8 mouse cellular contexts compared by ENCODE assay signal in the genomic region with DNA sequence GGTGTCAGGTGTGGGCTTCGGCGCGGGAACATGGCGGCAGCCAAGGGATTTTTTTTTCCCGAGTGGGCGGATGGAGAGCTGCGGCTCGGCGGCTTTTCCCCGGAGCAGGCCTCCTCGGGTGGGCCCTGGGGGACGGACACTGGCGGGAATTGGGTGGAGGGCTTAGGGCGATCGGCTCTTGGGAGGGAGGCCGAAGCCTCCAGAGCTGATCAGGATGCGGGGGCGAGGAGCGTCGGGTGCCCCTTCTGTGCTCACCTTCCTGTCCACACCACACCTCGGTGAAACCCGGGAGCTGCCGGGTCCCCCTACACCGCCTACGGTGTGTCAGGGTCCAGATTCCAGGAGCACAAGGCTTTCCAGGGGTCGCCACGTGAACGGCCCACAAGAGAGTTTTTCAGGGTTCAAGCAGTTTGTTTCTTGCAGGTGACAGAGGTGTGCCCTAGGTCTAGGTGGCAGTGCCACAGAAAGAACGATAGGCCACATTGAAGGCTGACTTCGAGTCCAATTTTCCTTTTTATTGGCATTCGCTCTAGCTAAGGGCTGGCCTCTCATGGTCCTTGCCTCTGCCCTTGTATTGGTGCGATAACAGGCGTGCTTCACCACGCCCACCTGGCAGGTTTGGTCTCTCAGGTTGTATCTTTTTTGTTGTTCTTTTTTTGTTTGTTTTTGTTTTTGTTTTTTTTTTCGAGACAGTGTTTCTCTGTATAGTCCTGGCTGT. TPM values are rescaled to one million over a fixed set of nuclear protein-coding genes. Genes with fewer than 3 reads are reported as not detected.
A peak's percentile ranks its signal among the peaks of the same experiment; 100 is the strongest.
DNase-seq lines count a peak whose midpoint lies in the region; ATAC-seq and TF ChIP-seq lines count a peak whose summit lies in the region.

No protein-coding gene starts in this region.

- no peaks in the 10 kb centered on the region for H3K4me1 ChIP-seq in limb, embryonic 11.5 days (ENCODE audit: control insufficient read depth, insufficient read depth, low read length)

- H3K27ac ChIP-seq in limb, embryonic 11.5 days (replicated peaks; ENCODE audit: low read depth, low read length), result no peak overlapping the region; the same call in 1 of the 2 replicates

- H3K36me3 ChIP-seq in limb, embryonic 11.5 days (ENCODE audit: control insufficient read depth, insufficient read depth, low read length), result no peaks in the 10 kb centered on the region
- H3K36me3 ChIP-seq in myocyte (ENCODE audit: control insufficient read depth, insufficient read depth), result no peaks in the 10 kb centered on the region

- peak; percentile 79; the same call in 1 of the 2 replicates for ATAC-seq in limb, embryonic 11.5 days (ENCODE audit: insufficient number of reproducible peaks, low FRiP score, low TSS enrichment, low read depth)

- peak; percentile 25 for DNase-seq in adrenal gland, postnatal 10 days
- DNase-seq in adrenal gland, adult 8-10 months, result no peak
- DNase-seq in urinary bladder, postnatal 14 days (ENCODE audit: low spot score), result peak; percentile 10
- DNase-seq in urinary bladder, postnatal 10 days (ENCODE audit: low spot score), result no peak
- DNase-seq in heart, postnatal 36 days, result peak; percentile 19 to 21
- no peak for DNase-seq in limb, embryonic 11.5 days (ENCODE audit: low spot score)
- no peak for DNase-seq in thymus, adult 18-20 months

- peak overlapping the region; percentile 39 for H3K4me2 ChIP-seq in limb, embryonic 11.5 days (ENCODE audit: low read depth, severe bottlenecking)
- peak overlapping the region; percentile 95 for H3K4me2 ChIP-seq in myocyte (ENCODE audit: low read depth)

- no peak for TF ChIP-seq POLR2A in myocyte (IDR thresholded peaks at IDR 0.05; ENCODE audit: insufficient read length, low read depth)

- H3K27me3 ChIP-seq in limb, embryonic 11.5 days (ENCODE audit: control insufficient read depth, insufficient read depth, low read length), result no peaks in the 10 kb centered on the region
- H3K27me3 ChIP-seq in myocyte (ENCODE audit: control insufficient read depth, insufficient read depth, insufficient read length), result no peaks in the 10 kb centered on the region

- H3K9ac ChIP-seq in limb, embryonic 11.5 days (ENCODE audit: low read length), result peak overlapping the region; percentile 77

- peak overlapping the region; percentile 75 for H3K4me3 ChIP-seq in limb, embryonic 11.5 days (ENCODE audit: low read depth, low read length)
- peak overlapping the region; percentile 64 for H3K4me3 ChIP-seq in myocyte

- no peaks in the 10 kb centered on the region for H3K9me3 ChIP-seq in limb, embryonic 11.5 days (ENCODE audit: control insufficient read depth, low read length)

- H3K79me2 ChIP-seq in myocyte (ENCODE audit: control insufficient read depth, insufficient read depth), result peaks cover 36% of the 10 kb centered on the region

- intact Hi-C loops in heart, postnatal 36 days (cut with DNase I), result loop anchor here (5.0 kb wide), 1 partner anchor 191 kb away; a partner anchor contains a TSS

- WGBS in limb, embryonic 11.5 days, result 6% methylated on average over 35 of the region's 35 CpGs

- peak overlapping the region; percentile 29 for H3ac ChIP-seq in myocyte (ENCODE audit: control insufficient read depth, insufficient read length)

TF ChIP-seq in myocyte, 11 proteins besides CTCF, POLR2A, EP300 and RAD21:
- TF ChIP-seq MAX (IDR thresholded peaks at IDR 0.05; ENCODE audit: low read depth) (no peak), CEBPB (IDR thresholded peaks at IDR 0.05; ENCODE audit: insufficient read depth, poor library complexity, severe bottlenecking) (no peak), REST (IDR thresholded peaks at IDR 0.05; ENCODE audit: insufficient read depth, insufficient read length) (no peak)

RNA-seq across cellular contexts. Expression of a gene that starts 0.5 kb away (rescaled TPM):
- 10 to 100 TPM; 35.3 to 39.1 TPM for total RNA-seq in adrenal gland, postnatal 10 days (2021)
- total RNA-seq in adrenal gland, adult 8-10 months (2022), result 10 to 100 TPM; 40.9 to 45.9 (median 42.3) TPM
- total RNA-seq in heart, postnatal 36 days (2021), result 100 to 1,000 TPM in 1 of 2 experiments, 10 to 100 TPM in 1; 91.4 to 117 TPM
- 16.5 and 18.5 TPM in 2 replicates for polyA plus RNA-seq in limb, embryonic 11.5 days (2014; fragmentation: Nextera tagmentation; extraction: Ambion mirVana)
- polyA plus RNA-seq in myocyte (2012; fragmentation: generic; extraction: Trizol), result 27.2 TPM

Comparison
In these comparisons a context has a peak if more than half of its experiments do, and no peak if none do; other contexts are left out.
1. DNase-seq: peak in adrenal gland, postnatal 10 days (single experiment), urinary bladder, postnatal 14 days (single experiment) and heart, postnatal 36 days (2 of 2); none in adrenal gland, adult 8-10 months (single experiment), urinary bladder, postnatal 10 days (single experiment), limb, embryonic 11.5 days (single experiment) and thymus, adult 18-20 months (0 of 2).